Mouse (Mus musculus): ENCODE measurements around the gene Rtkn2. TPM values are rescaled to one million over a fixed set of nuclear protein-coding genes. Genes with fewer than 3 reads are reported as not detected.
A peak's percentile ranks its signal among the peaks of the same experiment; 100 is the strongest.

Rtkn2 gene
- polyA plus RNA-seq (2016; fragmentation: Nextera tagmentation; extraction: Ambion mirVana): 11.4 and 11.7 TPM in 2 replicates

GRCm38 (mm10) chr10:67979401-67980157 lies at the start of gene Rtkn2:
Gene Rtkn2 (plus strand): TSS chr10:67979570.
- H3K9me3 ChIP-seq: no peaks in the 10 kb centered on the region
- H3K4me3 ChIP-seq: peak within 1 kb of the TSS; percentile 68
- under 1% methylated on average over 57 of the region's 57 CpGs for WGBS
- H3K27me3 ChIP-seq: no peaks in the 10 kb centered on the region
- no peaks in the 10 kb centered on the region for H3K36me3 ChIP-seq
- peak within 1 kb of the TSS; percentile 69 for H3K27ac ChIP-seq
- peak within 1 kb of the TSS; percentile 98 for H3K4me2 ChIP-seq (replicated peaks)
- H3K4me1 ChIP-seq: peaks cover 5% of the 10 kb centered on the region; the same call in 1 of the 2 replicates
- peak; percentile 98 for ATAC-seq (ENCODE audit: insufficient number of reproducible peaks, insufficient read depth, low FRiP score, low TSS enrichment)
- H3K9ac ChIP-seq: peak within 1 kb of the TSS; percentile 72

- no peaks in the 10 kb centered on the region for H3K4me1 ChIP-seq
- no peak overlapping the region for H3K4me2 ChIP-seq (replicated peaks)
- no peak for ATAC-seq (ENCODE audit: insufficient number of reproducible peaks, insufficient read depth, low FRiP score, low TSS enrichment)
- H3K9me3 ChIP-seq: no peaks in the 10 kb centered on the region
- 82% methylated on average over 4 of the region's 4 CpGs for WGBS
- H3K4me3 ChIP-seq: no peak overlapping the region
- no peak overlapping the region for H3K27ac ChIP-seq
- H3K27me3 ChIP-seq: no peaks in the 10 kb centered on the region
- H3K9ac ChIP-seq: no peak overlapping the region
- no peaks in the 10 kb centered on the region for H3K36me3 ChIP-seq
Measured at GRCm38 (mm10) chr10:67931328-67931727, 48.0 kb upstream of the Rtkn2 start.

- no peak for ATAC-seq (ENCODE audit: insufficient number of reproducible peaks, insufficient read depth, low FRiP score, low TSS enrichment)
Measured at GRCm38 (mm10) chr10:67932780-67933179, 46.6 kb upstream of the Rtkn2 start.

GRCm38 (mm10) chr10:67936944-67937343 lies 42.4 kb upstream of the Rtkn2 start:
- WGBS: 69% methylated on average over 4 of the region's 4 CpGs
- Histone ChIP-seq H3K9ac (no peak overlapping the region), H3K36me3 (no peaks in the 10 kb centered on the region), H3K4me2 (replicated peaks) (no peak overlapping the region), H3K9me3 (no peaks in the 10 kb centered on the region), H3K27ac (no peak overlapping the region), H3K4me1 (no peaks in the 10 kb centered on the region), H3K27me3 (no peaks in the 10 kb centered on the region), H3K4me3 (no peak overlapping the region)
- ATAC-seq (ENCODE audit: insufficient number of reproducible peaks, insufficient read depth, low FRiP score, low TSS enrichment): no peak

More at GRCm38 (mm10) chr10:67932780-67933179, 46.6 kb upstream of the Rtkn2 start:
- Histone ChIP-seq H3K4me1 (no peaks in the 10 kb centered on the region), H3K27me3 (no peaks in the 10 kb centered on the region), H3K9ac (no peak overlapping the region), H3K4me2 (replicated peaks) (no peak overlapping the region), H3K9me3 (no peaks in the 10 kb centered on the region), H3K27ac (no peak overlapping the region), H3K36me3 (no peaks in the 10 kb centered on the region), H3K4me3 (no peak overlapping the region)
- 89% methylated on average over 11 of the region's 11 CpGs for WGBS

GRCm38 (mm10) chr10:67937775-67938174 lies 41.6 kb upstream of the Rtkn2 start:
- no peak overlapping the region for H3K4me3 ChIP-seq
- WGBS: 86% methylated on average over 5 of the region's 5 CpGs
- H3K27me3 ChIP-seq: no peaks in the 10 kb centered on the region
- H3K36me3 ChIP-seq: no peaks in the 10 kb centered on the region
- no peaks in the 10 kb centered on the region for H3K9me3 ChIP-seq
- no peak overlapping the region for H3K9ac ChIP-seq
- no peak overlapping the region for H3K27ac ChIP-seq
- H3K4me1 ChIP-seq: no peaks in the 10 kb centered on the region
- ATAC-seq (ENCODE audit: insufficient number of reproducible peaks, insufficient read depth, low FRiP score, low TSS enrichment): no peak
- no peak overlapping the region for H3K4me2 ChIP-seq (replicated peaks)

GRCm38 (mm10) chr10:67939546-67939945 lies 39.8 kb upstream of the Rtkn2 start:
- ATAC-seq (ENCODE audit: insufficient number of reproducible peaks, insufficient read depth, low FRiP score, low TSS enrichment): no peak
- Histone ChIP-seq H3K4me3 (no peak overlapping the region), H3K36me3 (no peaks in the 10 kb centered on the region), H3K4me2 (replicated peaks) (no peak overlapping the region), H3K27ac (no peak overlapping the region), H3K4me1 (no peaks in the 10 kb centered on the region), H3K27me3 (no peaks in the 10 kb centered on the region), H3K9me3 (no peaks in the 10 kb centered on the region), H3K9ac (no peak overlapping the region)
- WGBS: 69% methylated on average over 12 of the region's 12 CpGs

- Histone ChIP-seq H3K36me3 (no peaks in the 10 kb centered on the region), H3K27ac (no peak overlapping the region), H3K27me3 (no peaks in the 10 kb centered on the region), H3K9ac (no peak overlapping the region), H3K4me3 (no peak overlapping the region), H3K4me2 (replicated peaks) (no peak overlapping the region), H3K9me3 (no peaks in the 10 kb centered on the region), H3K4me1 (no peaks in the 10 kb centered on the region)
- 87% methylated on average over 4 of the region's 4 CpGs for WGBS
- ATAC-seq (ENCODE audit: insufficient number of reproducible peaks, insufficient read depth, low FRiP score, low TSS enrichment): no peak
Measured at GRCm38 (mm10) chr10:67943513-67943912, 35.9 kb upstream of the Rtkn2 start.

GRCm38 (mm10) chr10:67950059-67950748 lies 29.2 kb upstream of the Rtkn2 start:
- no peak overlapping the region for H3K4me3 ChIP-seq
- no peak overlapping the region for H3K4me2 ChIP-seq (replicated peaks)
- no peaks in the 10 kb centered on the region for H3K36me3 ChIP-seq
- no peaks in the 10 kb centered on the region for H3K4me1 ChIP-seq
- WGBS: 79% methylated on average over 8 of the region's 8 CpGs
- no peak overlapping the region for H3K27ac ChIP-seq
- ATAC-seq (ENCODE audit: insufficient number of reproducible peaks, insufficient read depth, low FRiP score, low TSS enrichment): no peak
- no peaks in the 10 kb centered on the region for H3K9me3 ChIP-seq
- no peak overlapping the region for H3K9ac ChIP-seq
- no peaks in the 10 kb centered on the region for H3K27me3 ChIP-seq

- no peak overlapping the region for H3K9ac ChIP-seq
- no peak overlapping the region for H3K27ac ChIP-seq
- no peak overlapping the region for H3K4me3 ChIP-seq
- no peak overlapping the region for H3K4me2 ChIP-seq (replicated peaks)
- H3K4me1 ChIP-seq: no peaks in the 10 kb centered on the region
- no peaks in the 10 kb centered on the region for H3K27me3 ChIP-seq
- no peaks in the 10 kb centered on the region for H3K9me3 ChIP-seq
- 65% methylated on average over 4 of the region's 4 CpGs for WGBS
- H3K36me3 ChIP-seq: no peaks in the 10 kb centered on the region
- no peak for ATAC-seq (ENCODE audit: insufficient number of reproducible peaks, insufficient read depth, low FRiP score, low TSS enrichment)
Measured at GRCm38 (mm10) chr10:67951690-67952089, 27.7 kb upstream of the Rtkn2 start.

GRCm38 (mm10) chr10:67955982-67956381 lies 23.4 kb upstream of the Rtkn2 start:
- Histone ChIP-seq H3K9ac (no peak overlapping the region), H3K4me3 (no peak overlapping the region), H3K36me3 (no peaks in the 10 kb centered on the region), H3K27me3 (no peaks in the 10 kb centered on the region), H3K4me1 (no peaks in the 10 kb centered on the region), H3K27ac (no peak overlapping the region), H3K9me3 (no peaks in the 10 kb centered on the region), H3K4me2 (replicated peaks) (no peak overlapping the region)
- no peak for ATAC-seq (ENCODE audit: insufficient number of reproducible peaks, insufficient read depth, low FRiP score, low TSS enrichment)
- WGBS: 95% methylated on average over 2 of the region's 2 CpGs

- H3K27me3 ChIP-seq: no peaks in the 10 kb centered on the region
- H3K9me3 ChIP-seq: no peaks in the 10 kb centered on the region
- no peak overlapping the region for H3K27ac ChIP-seq
- H3K4me1 ChIP-seq: no peaks in the 10 kb centered on the region
- H3K9ac ChIP-seq: no peak overlapping the region
- no peak overlapping the region for H3K4me3 ChIP-seq
- 61% methylated on average over 3 of the region's 3 CpGs for WGBS
- ATAC-seq (ENCODE audit: insufficient number of reproducible peaks, insufficient read depth, low FRiP score, low TSS enrichment): no peak
- no peak overlapping the region for H3K4me2 ChIP-seq (replicated peaks)
- H3K36me3 ChIP-seq: no peaks in the 10 kb centered on the region
Measured at GRCm38 (mm10) chr10:67959982-67960381, 19.4 kb upstream of the Rtkn2 start.

GRCm38 (mm10) chr10:67962496-67962895 lies 16.9 kb upstream of the Rtkn2 start:
- Histone ChIP-seq H3K4me1 (no peaks in the 10 kb centered on the region), H3K4me3 (no peak overlapping the region), H3K27ac (no peak overlapping the region), H3K4me2 (replicated peaks) (no peak overlapping the region), H3K36me3 (no peaks in the 10 kb centered on the region), H3K9me3 (no peaks in the 10 kb centered on the region), H3K27me3 (no peaks in the 10 kb centered on the region), H3K9ac (no peak overlapping the region)
- no peak for ATAC-seq (ENCODE audit: insufficient number of reproducible peaks, insufficient read depth, low FRiP score, low TSS enrichment)
- WGBS: 34% methylated on average over 10 of the region's 10 CpGs

Measured in embryonic facial prominence, embryonic 12.5 days (tissue).